Mouse (Mus musculus) gastrocnemius, adult 2 months (tissue): ENCODE measurements around the gene Asic2. TPM values are rescaled to one million over a fixed set of nuclear protein-coding genes. Genes with fewer than 3 reads are reported as not detected.

Experiments used
- DNase-seq: peaks from one replicate; pipeline ENCODE4 v3.0.0; 2022
- H3K27ac ChIP-seq: fragments of 200-600 bp; 2 replicates; pipeline ENCODE4 v1.8.1; 2022; ENCODE audit warnings: mild to moderate bottlenecking
- H3K4me3 ChIP-seq: fragments of 200-600 bp; 2 replicates; pipeline ENCODE4 v1.8.1; 2022; ENCODE audit warnings: mild to moderate bottlenecking, moderate library complexity
- CTCF ChIP-seq: fragments of 200-600 bp; IDR thresholded peaks from 2 replicates; pipeline ENCODE4 v1.8.1; 2022; ENCODE audit warnings: antibody characterized with exemption, mild to moderate bottlenecking, moderate library complexity
- intact Hi-C: fragments of 180-260 bp; cut with DNase I; formaldehyde crosslinking; loops from one replicate; pipeline ENCODE4 v1.15.1; 2025
- total RNA-seq, 2 experiments: library from RNA; stranded (reverse); gene quantifications; 2 replicates each; pipeline ENCODE4 v1.2.3; 2021

The Asic2 gene
- total RNA-seq, 2 experiments from 2014 or later: 0.10 TPM; not detected in 1

DNA sequence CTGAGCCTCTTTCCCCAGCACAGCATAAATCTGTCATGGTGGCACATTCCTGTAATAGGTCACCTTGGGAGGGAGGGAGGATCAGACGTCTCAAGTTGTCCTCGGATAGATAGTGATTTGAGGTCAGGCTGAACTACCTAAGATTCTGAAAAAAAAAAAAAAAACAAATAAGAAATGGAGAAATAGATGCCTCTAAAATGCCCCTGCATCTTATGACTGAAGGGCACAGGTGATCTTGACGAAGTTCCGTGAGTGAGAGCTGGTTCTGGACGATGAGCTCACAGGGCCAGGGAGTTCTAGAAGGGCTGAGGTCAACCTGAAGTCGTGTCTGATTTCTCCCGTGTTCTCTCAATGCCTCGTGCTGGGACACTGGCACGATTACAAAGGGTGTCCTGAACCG, 1110.2 kb downstream of the Asic2 start, which contains the start of gene Spaca3:
Gene Spaca3 (plus strand): TSS at position 301 of the 400 bp plus-strand sequence.
- intact Hi-C loops: no loop called here

DNA sequence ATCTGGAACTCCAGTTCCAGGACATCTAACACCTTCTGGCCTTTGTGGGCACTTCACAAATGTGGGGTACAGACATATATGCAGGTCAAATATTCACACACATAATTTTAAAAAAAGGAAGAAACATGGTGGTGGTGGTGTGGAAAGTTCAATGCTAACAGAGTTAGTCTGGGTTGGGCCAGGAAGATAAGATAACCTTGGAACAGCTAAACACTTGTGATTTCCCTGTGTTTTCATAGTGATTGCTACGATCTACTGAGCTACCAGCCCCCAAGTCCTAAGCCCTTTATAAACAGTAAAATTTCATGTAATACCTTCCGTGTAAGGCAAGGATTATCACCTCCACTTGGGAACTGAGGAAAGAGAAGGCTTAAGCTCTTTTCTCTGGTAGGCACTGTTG, 1111.4 kb downstream of the Asic2 start:
- intact Hi-C loops: no loop called here
- no peak for TF ChIP-seq CTCF
- Histone ChIP-seq H3K27ac (no peak overlapping the region), H3K4me3 (no peak overlapping the region)
- DNase-seq: no peak

More for the DNA sequence above, 1110.2 kb downstream of the Asic2 start, which contains the start of gene Spaca3:
- no peak for DNase-seq
- TF ChIP-seq CTCF: no peak
- no peak within 1 kb of the TSS for H3K27ac ChIP-seq
- no peak within 1 kb of the TSS for H3K4me3 ChIP-seq

DNA sequence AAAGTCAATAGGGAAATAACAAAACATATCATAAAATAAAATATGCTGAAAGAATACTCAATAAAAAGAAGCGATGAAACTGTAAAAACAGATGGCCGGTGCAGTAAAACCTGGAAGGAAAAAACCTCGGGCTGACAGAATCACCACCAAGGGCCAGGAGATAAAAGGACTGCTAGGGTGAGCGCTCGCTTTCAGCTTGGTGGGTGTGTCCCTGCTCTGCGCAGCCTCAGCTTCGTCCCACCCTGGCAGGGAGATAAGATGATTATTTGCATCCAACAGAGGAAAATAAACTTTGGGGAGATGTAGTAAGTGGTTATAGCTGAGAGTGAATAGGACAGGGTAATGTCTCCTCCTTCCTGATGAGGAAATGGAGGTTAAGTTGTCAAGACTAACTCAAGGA, 1113.3 kb downstream of the Asic2 start:
- intact Hi-C loops: no loop called here

DNA sequence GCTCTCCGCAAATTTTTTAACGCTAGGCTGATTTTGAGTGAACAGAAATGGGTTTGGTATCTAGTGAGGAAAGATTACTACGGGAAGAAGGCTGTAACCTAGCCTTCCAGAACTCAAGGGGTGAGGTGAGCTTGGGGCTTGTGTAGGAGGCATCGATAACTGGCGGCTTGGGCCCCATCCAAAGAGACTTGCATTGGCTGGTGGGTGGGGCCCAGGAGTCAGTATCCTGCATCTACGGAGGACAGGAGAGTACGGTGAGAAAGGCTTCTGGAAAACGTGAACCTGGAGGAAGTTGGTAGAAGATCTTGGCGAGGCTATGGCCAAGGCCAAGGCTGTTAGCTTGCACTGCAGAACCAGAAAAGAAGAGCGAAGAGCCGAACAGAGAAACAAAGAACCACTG, 1113.8 kb downstream of the Asic2 start:
- DNase-seq: no peak
- no peak for TF ChIP-seq CTCF
- H3K4me3 ChIP-seq: peak overlapping the region; percentile 21; the same call in 1 of the 2 replicates
- intact Hi-C loops: no loop called here
- no peak overlapping the region for H3K27ac ChIP-seq

More for the DNA sequence above, 1113.3 kb downstream of the Asic2 start:
- Histone ChIP-seq H3K27ac (no peak overlapping the region), H3K4me3 (peak overlapping the region; percentile 21; the same call in 1 of the 2 replicates)
- no peak for TF ChIP-seq CTCF
- no peak for DNase-seq

DNA sequence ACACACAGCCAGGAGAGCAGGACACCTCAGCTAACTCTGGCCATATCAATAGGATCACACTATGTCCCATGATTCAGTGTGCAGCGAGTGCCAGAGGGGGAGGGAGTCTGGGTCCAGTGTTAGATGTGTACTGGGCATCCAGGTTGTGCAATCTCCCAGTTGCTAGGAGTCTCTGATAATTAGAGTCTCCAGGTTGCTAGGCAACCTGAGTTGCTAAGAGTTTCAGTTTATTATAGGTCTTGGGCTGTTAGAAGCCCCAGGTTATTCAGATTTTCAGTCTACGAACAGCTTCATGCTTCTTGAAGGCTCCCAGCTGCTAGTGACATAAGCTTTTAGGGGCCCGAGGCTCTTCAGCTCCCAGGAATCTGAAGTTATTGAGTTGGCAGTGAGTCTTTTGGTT, 1115.2 kb downstream of the Asic2 start:
- Histone ChIP-seq H3K27ac (no peak overlapping the region), H3K4me3 (no peak overlapping the region)
- intact Hi-C loops: loop anchor here (2.0 kb wide), 1 partner anchor 156 kb away; no protein-coding TSS in a partner anchor
- no peak for DNase-seq
- TF ChIP-seq CTCF: no peak

DNA sequence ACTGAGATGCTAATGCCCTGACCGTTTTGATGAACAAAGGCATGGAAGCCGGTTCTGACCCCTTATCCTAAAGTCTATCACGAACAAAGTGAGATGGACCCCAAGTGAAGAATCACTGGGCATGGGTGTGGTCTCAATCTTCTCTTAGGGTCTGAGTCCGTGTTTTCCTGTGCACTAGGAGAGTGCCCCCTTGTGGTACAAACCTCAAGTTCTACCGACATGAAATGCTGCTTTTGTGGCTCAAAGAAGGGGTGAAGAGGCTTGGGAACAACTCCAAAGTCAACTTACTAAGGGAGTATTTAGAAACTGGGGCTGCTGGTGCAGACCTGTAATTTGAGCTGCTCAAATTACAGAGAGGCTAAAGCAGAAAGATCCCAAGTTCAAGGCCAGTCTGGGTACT, 1116.4 kb downstream of the Asic2 start:
- no peak for DNase-seq
- Histone ChIP-seq H3K27ac (no peak overlapping the region), H3K4me3 (no peak overlapping the region)
- intact Hi-C loops: loop anchor here (2.0 kb wide), 1 partner anchor 155 kb away; no protein-coding TSS in a partner anchor
- peak; percentile 74 for TF ChIP-seq CTCF

DNA sequence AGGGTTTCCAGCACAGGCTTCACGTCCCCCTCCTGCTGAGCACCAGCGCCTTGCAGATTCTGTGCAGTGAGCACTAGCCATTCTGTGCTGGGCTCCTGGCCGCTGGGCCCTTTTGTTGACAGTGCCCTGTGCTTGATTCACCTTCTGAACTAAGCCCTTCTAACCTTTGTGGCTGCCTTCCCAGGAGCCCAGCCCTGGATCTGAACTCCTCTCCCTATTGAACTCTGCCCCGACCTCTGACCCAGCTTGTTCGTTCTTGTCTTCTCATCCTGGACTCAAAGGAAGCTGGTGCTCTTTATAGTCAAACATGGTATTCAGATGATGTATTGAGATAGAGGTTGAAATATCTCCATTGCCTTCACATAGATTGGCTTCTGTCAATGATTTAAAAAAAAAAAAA, 1120.1 kb downstream of the Asic2 start:
- Histone ChIP-seq H3K27ac (no peak overlapping the region), H3K4me3 (no peak overlapping the region)
- no peak for DNase-seq
- intact Hi-C loops: no loop called here
- TF ChIP-seq CTCF: no peak

DNA sequence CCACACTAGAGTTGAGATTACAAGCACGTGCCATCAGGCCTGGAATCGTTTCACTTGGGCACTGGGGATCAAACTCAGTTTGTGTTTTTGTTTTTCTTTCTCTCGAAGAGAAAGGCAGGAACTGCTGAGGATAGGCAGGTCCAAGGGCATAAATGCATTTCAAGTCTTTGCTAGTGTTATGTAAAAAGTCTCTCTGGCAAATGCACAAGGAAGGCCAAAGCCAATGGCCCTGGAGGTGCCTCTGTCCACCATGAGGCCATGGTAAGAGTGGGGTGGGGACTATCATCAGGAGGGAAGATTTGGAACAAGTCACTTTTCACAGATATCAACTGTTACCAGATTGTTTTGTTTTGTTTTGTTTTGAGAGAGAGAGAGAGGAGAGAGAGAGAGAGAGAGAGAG, 1122.1 kb downstream of the Asic2 start:
- TF ChIP-seq CTCF: no peak
- no peak for DNase-seq
- no peak overlapping the region for H3K4me3 ChIP-seq
- no peak overlapping the region for H3K27ac ChIP-seq
- intact Hi-C loops: no loop called here

DNA sequence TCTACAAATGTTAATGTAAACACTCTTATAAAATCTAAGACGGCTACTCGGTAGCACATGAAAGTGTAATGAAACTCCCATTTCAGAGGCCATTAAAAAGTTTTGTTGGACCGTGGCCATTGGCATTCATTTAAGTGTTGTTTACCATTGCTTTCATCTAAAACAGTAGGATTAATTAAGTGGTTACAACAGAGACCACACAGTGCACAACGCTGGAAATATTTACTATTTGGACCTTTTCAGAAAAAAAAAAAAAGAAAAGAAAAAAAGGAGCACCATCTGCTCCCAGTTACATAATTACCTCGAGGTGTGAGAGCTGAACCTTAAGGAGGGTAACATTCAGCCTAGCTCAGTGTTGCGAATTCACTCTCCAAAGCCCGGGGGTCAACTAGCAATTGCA, 1122.8 kb downstream of the Asic2 start:
- no peak for DNase-seq
- intact Hi-C loops: no loop called here
- Histone ChIP-seq H3K27ac (no peak overlapping the region), H3K4me3 (no peak overlapping the region)
- TF ChIP-seq CTCF: no peak

DNA sequence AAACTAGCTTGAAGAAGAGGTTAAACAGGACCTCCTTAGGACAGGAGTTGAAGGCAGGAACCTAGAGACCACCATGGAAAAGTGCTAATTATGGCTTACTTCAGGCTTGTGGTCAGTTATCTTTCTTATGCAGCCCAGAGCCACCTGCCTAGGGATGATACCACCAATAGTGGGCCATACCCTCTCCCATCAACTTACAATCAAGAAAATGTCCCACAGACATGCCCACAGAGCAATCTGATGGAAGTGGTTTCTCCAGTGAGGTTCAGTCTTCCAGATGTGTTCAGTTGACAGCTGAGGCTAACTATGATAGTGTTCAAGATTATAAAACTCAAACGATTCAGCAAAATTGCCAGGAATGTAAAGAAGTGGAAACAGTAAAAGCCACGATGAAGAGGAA, 1124.8 kb downstream of the Asic2 start:
- Histone ChIP-seq H3K4me3 (no peak overlapping the region), H3K27ac (no peak overlapping the region)
- TF ChIP-seq CTCF: no peak
- DNase-seq: no peak
- intact Hi-C loops: no loop called here

DNA sequence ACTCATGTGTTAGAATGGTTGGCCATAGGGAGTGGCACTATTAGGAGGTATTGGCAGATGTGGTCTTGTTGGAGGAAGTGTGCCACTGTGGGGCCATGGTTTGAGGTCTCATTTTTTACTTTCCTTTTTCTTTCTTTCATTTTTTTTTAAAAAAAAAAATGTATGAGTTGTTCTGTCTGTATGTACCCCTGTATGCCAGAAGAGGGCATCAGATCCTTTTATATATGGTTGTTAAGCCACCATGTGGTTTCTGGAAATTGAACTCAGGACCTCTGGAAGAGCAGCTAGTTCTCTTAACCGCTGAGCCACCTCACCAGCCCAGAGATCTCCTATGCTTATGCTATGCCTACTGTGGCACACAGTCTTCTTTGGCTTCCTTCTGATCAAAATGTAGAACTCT, 1129.5 kb downstream of the Asic2 start:
- Histone ChIP-seq H3K4me3 (no peak overlapping the region), H3K27ac (no peak overlapping the region)
- peak; percentile 6; the same call in 1 of the 2 replicates for TF ChIP-seq CTCF
- DNase-seq: no peak
- intact Hi-C loops: no loop called here

DNA sequence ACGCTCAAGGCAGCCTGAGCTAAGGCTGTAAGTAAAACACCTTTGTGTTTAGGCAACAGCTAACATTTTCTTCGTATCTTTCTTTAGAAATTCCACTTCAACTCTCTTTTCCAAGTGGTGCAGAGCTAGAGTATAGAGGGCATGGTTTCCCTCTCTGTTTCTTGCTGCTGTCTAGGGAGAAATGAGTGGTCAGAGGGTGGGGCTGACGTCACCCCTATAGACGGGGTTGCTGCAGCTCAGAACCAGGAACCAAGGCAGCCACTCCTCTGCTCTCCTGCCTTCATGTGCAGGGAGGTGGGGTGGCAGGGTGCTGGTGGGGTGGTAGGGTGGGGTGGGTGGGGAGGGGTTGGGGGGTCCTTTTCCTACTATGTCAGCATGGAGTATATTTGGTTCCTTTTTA, 1132.4 kb downstream of the Asic2 start:
- no peak overlapping the region for H3K27ac ChIP-seq
- H3K4me3 ChIP-seq: no peak overlapping the region
- TF ChIP-seq CTCF: no peak
- DNase-seq: no peak
- intact Hi-C loops: no loop called here

DNA sequence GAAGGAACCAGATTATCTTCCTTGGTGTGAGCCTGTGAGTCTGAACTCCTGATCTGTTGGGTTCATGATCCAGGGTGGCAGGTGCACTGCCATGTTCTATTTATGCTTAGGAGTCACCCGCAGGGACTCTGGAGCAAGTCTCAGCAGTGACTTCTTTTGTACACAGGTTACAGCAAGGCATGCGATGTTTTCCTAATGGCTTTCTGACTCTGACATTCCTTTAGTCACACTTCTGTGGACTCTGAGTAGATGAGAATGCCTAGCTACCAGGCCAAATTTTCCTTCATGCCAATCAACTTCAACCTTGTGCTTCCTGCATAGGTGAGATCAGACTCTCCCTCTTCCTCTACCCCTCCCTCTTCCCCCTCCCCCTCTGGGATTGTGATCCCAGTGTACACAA, 1132.9 kb downstream of the Asic2 start:
- intact Hi-C loops: no loop called here
- DNase-seq: no peak
- no peak for TF ChIP-seq CTCF
- no peak overlapping the region for H3K4me3 ChIP-seq
- no peak overlapping the region for H3K27ac ChIP-seq

Other genes starting within 250 kb of the Asic2 start
- under 1 TPM; 0.22 to 0.28 TPM for gene 5530401A14Rik, start 107.8 kb downstream of the Asic2 start, total RNA-seq
- gene Ccl2, start 67.1 kb upstream of the Asic2 start, total RNA-seq: under 1 TPM in 1 of 2 experiments, not detected in 1; 0.41 TPM
- gene Gm17268, start 70.1 kb upstream of the Asic2 start, total RNA-seq: not detected
- gene Ccl7, start 77.3 kb upstream of the Asic2 start, total RNA-seq: not detected
- gene Ccl11, start 89.4 kb upstream of the Asic2 start, total RNA-seq: 10 to 100 TPM; 21.3 to 22.1 TPM
- not detected for gene Ccl12, start 133.4 kb upstream of the Asic2 start, total RNA-seq
- gene Ccl8, start 146.7 kb upstream of the Asic2 start, total RNA-seq: not detected